Mouse (Mus musculus) liver, postnatal 0 days (tissue): Measurements from ENCODE around the gene Kcng4. TPM values are rescaled to one million over a fixed set of nuclear protein-coding genes. Genes with fewer than 3 reads are reported as not detected.

Experiments used
- ATAC-seq: fragments of 200-750 bp; cut with Nextera tagmentation; 2 replicates; pipeline ENCODE4 v1.8.0; 2017; ENCODE audit warnings: mild to moderate bottlenecking, moderate library complexity
- DNase-seq: peaks from one replicate; pipeline ENCODE4 v3.0.0-alpha.2; 2016
- H3K27ac ChIP-seq: fragments of 300-500 bp; sonication (generic); 2 replicates; pipeline ENCODE4 v1.5.1; 2014; ENCODE audit warnings: antibody characterized with exemption, moderate library complexity, mild to moderate bottlenecking, low read depth
- H3K27me3 ChIP-seq: fragments of 300-500 bp; sonication (generic); 2 replicates; pipeline ENCODE4 v1.6.1; 2014; ENCODE audit warnings: low read length, control low read depth, mixed read lengths; ENCODE audit not compliant: insufficient read depth
- H3K36me3 ChIP-seq: fragments of 300-500 bp; sonication (generic); replicated peaks from 2 replicates; pipeline ENCODE4 v1.6.1; 2014; ENCODE audit warnings: mild to moderate bottlenecking, control low read depth, low read length, moderate library complexity, mixed read lengths; ENCODE audit not compliant: insufficient read depth
- H3K4me1 ChIP-seq: fragments of 300-500 bp; sonication (generic); 2 replicates; pipeline ENCODE4 v1.6.1; 2014; ENCODE audit warnings: antibody characterized with exemption, mild to moderate bottlenecking, control low read depth; ENCODE audit not compliant: insufficient read depth
- H3K4me2 ChIP-seq: fragments of 300-500 bp; sonication (generic); 2 replicates; pipeline ENCODE4 v1.6.1; 2014; ENCODE audit warnings: low read depth, mild to moderate bottlenecking, low read length, moderate library complexity, mixed read lengths
- H3K4me3 ChIP-seq: fragments of 300-500 bp; sonication (generic); 2 replicates; pipeline ENCODE4 v1.5.1; 2014; ENCODE audit warnings: low read depth, low read length
- H3K9ac ChIP-seq: fragments of 300-500 bp; sonication (generic); replicated peaks from 2 replicates; pipeline ENCODE4 v1.6.1; 2014; ENCODE audit warnings: mild to moderate bottlenecking, moderate library complexity
- H3K9me3 ChIP-seq: fragments of 300-500 bp; sonication (generic); 2 replicates; pipeline ENCODE4 v1.6.1; 2016; ENCODE audit warnings: mild to moderate bottlenecking, control low read depth, low read length, mixed read lengths
- CTCF ChIP-seq: sonication (generic); IDR thresholded peaks from 2 replicates; pipeline ENCODE4 v1.5.1; 2016; ENCODE audit warnings: antibody characterized with exemption, low read depth
- EP300 ChIP-seq: IDR thresholded peaks from 2 replicates; pipeline ENCODE4 v1.6.1; 2016; ENCODE audit warnings: antibody characterized with exemption, low read depth, mild to moderate bottlenecking
- WGBS: fragments of 180-500 bp; shearing (Covaris S2); extraction: QIAGEN DNeasy Blood & Tissue Kit; methylation state at CpG from one replicate; pipeline ENCODE4 v1.1.7; 2014; ENCODE audit not compliant: insufficient replicate concordance; 5-methylcytosine and 5-hydroxymethylcytosine counted together
- polyA plus RNA-seq: library from polyadenylated mRNA; unstranded; fragments of >200 nt; fragmentation: Nextera tagmentation; extraction: Ambion mirVana; gene quantifications from 2 replicates; pipeline ENCODE4 v1.2.1, GENCODE M21; 2015

Kcng4 gene
- polyA plus RNA-seq, result not detected in 2 replicates

DNA sequence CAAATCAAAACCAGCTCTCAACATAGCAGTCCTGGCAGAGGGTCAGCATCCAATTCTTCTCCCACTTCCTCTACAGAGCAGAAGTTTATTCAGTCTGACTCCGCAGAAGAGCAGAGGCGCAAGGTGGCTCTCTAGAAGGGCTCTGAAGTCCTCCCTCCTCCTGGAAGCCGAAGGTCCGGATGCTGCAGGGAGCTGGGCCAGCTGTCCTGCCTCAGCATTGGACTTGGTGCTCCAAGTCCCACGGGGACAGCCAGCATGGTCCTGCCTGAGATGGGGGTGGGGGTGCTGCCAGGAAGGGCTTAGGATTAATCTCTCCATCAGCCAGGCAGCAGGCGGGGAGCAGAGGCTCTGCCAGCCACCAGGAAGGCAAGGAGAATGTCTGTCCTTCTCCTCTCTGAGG lies at the start of gene Kcng4:
Kcng4 (minus strand) TSS at position 303 of the 400 bp plus-strand sequence.
- Histone ChIP-seq H3K4me1 (no peaks in the 10 kb centered on the region), H3K27ac (no peak within 1 kb of the TSS), H3K4me3 (no peak within 1 kb of the TSS), H3K9ac (no peak within 1 kb of the TSS), H3K36me3 (no peaks in the 10 kb centered on the region), H3K9me3 (no peaks in the 10 kb centered on the region), H3K4me2 (no peak within 1 kb of the TSS), H3K27me3 (peaks cover 21% of the 10 kb centered on the region; the same call in 1 of the 2 replicates)
- no peak for DNase-seq
- no peak for ATAC-seq
- WGBS, result 27% methylated on average over 6 of the region's 6 CpGs
- no peak for TF ChIP-seq EP300
- TF ChIP-seq CTCF, result no peak

DNA sequence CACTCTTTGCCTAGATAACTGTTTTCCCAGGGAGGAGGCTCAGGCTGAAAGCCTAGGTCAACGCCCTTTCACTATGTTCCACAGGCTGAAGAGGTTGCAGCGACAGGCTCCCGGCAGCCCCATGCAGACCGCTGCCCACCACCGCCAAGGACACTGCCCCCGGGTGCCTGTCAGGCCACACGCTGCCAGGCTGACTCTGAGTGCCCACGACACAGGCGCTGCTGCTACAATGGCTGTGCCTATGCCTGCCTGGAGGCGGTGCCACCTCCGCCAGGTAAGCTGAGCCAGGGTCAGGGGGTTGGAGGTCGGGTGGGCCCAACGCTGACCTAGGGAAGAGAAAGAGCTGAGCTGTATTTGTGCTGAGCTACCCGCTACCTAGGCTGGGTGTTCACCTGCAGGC lies 43.7 kb upstream of the Kcng4 start:
- WGBS, result 74% methylated on average over 14 of the region's 14 CpGs

DNA sequence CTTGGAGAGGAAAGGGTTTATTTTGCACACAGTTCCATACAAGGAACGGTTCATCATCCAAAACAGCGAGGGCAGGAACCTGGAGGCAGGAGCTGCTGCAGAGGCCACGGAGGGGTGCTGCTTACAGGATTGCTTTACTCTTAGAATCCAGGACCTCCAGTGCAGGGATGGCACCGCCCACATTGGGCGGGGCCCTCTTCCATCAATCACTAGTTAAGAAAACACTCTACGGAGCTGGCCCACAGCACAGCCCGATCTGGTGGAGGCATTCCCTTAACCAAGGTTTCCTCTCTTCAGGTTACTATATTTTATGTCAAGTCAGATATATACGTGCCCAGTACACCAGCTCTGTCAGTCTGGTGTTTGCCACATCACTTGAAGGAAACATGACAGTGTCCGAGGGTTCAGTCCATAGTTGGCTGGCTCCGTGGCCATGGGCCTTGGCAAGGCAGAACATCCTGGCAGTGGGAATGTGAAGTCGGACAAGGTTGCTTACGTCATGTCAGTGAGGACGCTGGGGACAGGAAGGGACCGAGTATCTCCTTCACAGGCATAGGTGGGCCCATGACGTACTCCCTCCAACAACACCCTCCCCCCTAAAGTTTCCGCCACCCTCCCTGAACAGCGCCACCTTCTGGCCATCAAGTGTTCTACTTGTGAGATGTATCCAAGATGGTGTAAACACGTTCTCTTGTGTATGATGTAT lies 42.8 kb upstream of the Kcng4 start:
- 16% methylated on average over 18 of the region's 18 CpGs for WGBS
- peak; percentile 35 for ATAC-seq
- Histone ChIP-seq H3K27ac (no peak overlapping the region), H3K36me3 (no peaks in the 10 kb centered on the region), H3K9me3 (no peaks in the 10 kb centered on the region), H3K4me2 (peak overlapping the region; percentile 6; the same call in 1 of the 2 replicates), H3K9ac (no peak overlapping the region), H3K4me3 (no peak overlapping the region), H3K27me3 (no peaks in the 10 kb centered on the region), H3K4me1 (0 out of 2 replicates have a peak, but pooled peaks cover 3% of the 10 kb centered on the region)
- DNase-seq, result peak; percentile 51
- TF ChIP-seq CTCF (peak; percentile 73), EP300 (no peak)

More for the DNA sequence above, 43.7 kb upstream of the Kcng4 start:
- Histone ChIP-seq H3K4me2 (no peak overlapping the region), H3K9ac (no peak overlapping the region), H3K4me1 (0 out of 2 replicates have a peak, but pooled peaks cover 3% of the 10 kb centered on the region), H3K9me3 (no peaks in the 10 kb centered on the region), H3K27ac (no peak overlapping the region), H3K27me3 (no peaks in the 10 kb centered on the region), H3K36me3 (no peaks in the 10 kb centered on the region), H3K4me3 (no peak overlapping the region)
- no peak for ATAC-seq
- TF ChIP-seq EP300 (no peak), CTCF (no peak)
- DNase-seq, result no peak

DNA sequence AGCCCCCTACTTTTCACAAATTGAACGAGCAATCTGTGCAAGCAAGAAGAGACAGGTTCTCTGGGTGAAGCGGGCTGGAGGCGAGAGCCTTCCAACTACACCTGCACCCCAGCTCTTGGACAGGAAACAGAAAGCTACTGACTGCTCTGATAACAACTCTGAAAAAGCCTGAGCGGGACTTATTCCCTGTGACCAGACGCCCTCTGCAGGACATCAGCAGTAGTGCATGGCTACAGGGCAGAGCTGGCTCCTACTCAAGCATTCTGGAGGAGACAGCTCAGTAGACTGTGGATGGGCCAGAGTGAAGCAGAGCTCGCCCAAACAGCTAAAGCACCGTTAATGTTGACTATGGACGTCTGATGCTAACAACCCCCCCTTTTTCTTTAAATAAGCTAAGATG lies 40.9 kb upstream of the Kcng4 start:
- Histone ChIP-seq H3K9me3 (no peaks in the 10 kb centered on the region), H3K4me3 (no peak overlapping the region), H3K36me3 (no peaks in the 10 kb centered on the region), H3K4me1 (0 out of 2 replicates have a peak, but pooled peaks cover 3% of the 10 kb centered on the region), H3K27me3 (no peaks in the 10 kb centered on the region), H3K9ac (no peak overlapping the region), H3K27ac (no peak overlapping the region), H3K4me2 (no peak overlapping the region)
- DNase-seq (peak; percentile 85), ATAC-seq (peak; percentile 64)
- TF ChIP-seq CTCF, result peak; percentile 95
- TF ChIP-seq EP300, result no peak
- WGBS, result 6% methylated on average over 8 of the region's 8 CpGs

DNA sequence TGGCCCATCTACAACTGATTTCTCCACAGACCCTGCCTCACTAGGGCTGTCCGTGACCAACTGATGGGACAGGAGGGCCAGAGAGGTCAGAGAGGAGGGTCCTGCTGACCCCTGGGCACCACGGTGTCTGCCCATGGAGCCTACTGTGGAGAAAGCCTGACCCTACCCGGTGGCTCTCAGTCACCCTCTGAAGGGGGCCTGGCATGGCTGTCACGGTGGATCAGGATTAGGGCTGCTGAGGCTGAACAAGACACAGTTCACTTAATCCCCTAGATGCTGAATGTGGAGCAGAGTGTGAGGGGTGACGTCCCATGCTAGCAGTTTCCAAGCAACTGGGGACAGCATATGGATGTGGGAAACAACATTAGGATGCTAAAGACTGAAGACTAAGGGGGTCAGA lies 40.0 kb upstream of the Kcng4 start:
- H3K4me3 ChIP-seq, result no peak overlapping the region
- H3K36me3 ChIP-seq, result no peaks in the 10 kb centered on the region
- ATAC-seq (no peak), DNase-seq (no peak)
- H3K9ac ChIP-seq, result no peak overlapping the region
- WGBS, result 86% methylated on average over 5 of the region's 5 CpGs
- H3K27ac ChIP-seq, result no peak overlapping the region
- no peaks in the 10 kb centered on the region for H3K27me3 ChIP-seq
- H3K9me3 ChIP-seq, result no peaks in the 10 kb centered on the region
- TF ChIP-seq EP300, result no peak
- TF ChIP-seq CTCF, result no peak
- 0 out of 2 replicates have a peak, but pooled peaks cover 3% of the 10 kb centered on the region for H3K4me1 ChIP-seq
- no peak overlapping the region for H3K4me2 ChIP-seq

DNA sequence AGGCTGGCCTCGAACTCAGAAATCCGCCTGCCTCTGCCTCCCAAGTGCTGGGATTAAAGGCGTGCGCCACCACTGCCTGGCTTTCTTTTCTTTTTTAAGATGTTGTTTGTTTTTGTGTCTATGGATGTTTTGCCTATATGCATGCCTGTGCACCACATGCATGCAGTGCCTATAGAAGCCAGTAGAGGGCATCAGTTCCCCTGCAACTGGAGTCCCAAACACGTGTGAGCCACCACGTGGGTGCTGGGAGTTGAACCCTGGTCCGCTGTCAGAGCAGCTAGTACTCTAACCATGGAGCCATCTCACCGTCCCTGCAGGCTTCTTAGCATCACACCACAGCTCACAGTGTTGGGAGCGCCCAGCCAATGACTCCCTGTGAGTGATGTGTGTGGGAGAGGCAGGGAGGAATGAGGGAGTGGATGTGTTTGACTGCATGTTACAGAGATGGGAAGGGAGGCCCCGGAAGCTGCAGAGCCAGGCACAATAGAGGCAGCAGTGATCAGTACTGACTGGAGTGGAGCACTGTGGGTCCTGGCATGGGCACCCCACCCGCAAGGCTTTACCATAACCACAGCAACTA lies 38.6 kb upstream of the Kcng4 start:
- ATAC-seq, result no peak
- TF ChIP-seq CTCF (peak; percentile 49), EP300 (no peak)

More for the DNA sequence above, 38.6 kb upstream of the Kcng4 start:
- Histone ChIP-seq H3K4me3 (no peak overlapping the region), H3K27ac (no peak overlapping the region), H3K9ac (no peak overlapping the region), H3K4me2 (no peak overlapping the region), H3K4me1 (0 out of 2 replicates have a peak, but pooled peaks cover 3% of the 10 kb centered on the region), H3K36me3 (no peaks in the 10 kb centered on the region), H3K9me3 (no peaks in the 10 kb centered on the region), H3K27me3 (no peaks in the 10 kb centered on the region)
- no peak for DNase-seq
- 75% methylated on average over 11 of the region's 11 CpGs for WGBS
